Mouse (Mus musculus): ENCODE measurements around the gene Fam53b.

GRCm38 (mm10) chr7:132702492-132703070, 111.1 kb downstream of the Fam53b start:
- TF ChIP-seq POLR2A (IDR thresholded peaks at IDR 0.05; ENCODE audit: insufficient read length, low read depth) (no peak), CEBPB (IDR thresholded peaks at IDR 0.05; ENCODE audit: insufficient read depth, poor library complexity, severe bottlenecking) (no peak)
